Comparison of ENCODE assay signal across 7 mouse cellular contexts in genomic region chr5:23224759-23225536, GRCm38 (mm10).
DNase-seq lines count a peak whose midpoint lies in the region; ATAC-seq and TF ChIP-seq lines count a peak whose summit lies in the region.

No protein-coding gene starts in this region.

- no peak overlapping the region for H3K4me3 ChIP-seq in ES-Bruce4 (ENCODE audit: low read depth, low read length)
- H3K4me3 ChIP-seq in heart, embryonic 13.5 days = peak overlapping the region; percentile 54
- H3K4me3 ChIP-seq in lung, embryonic 15.5 days = peak overlapping the region; percentile 36

- peak; percentile 76 for DNase-seq in adrenal gland, postnatal 10 days
- DNase-seq in embryo, embryonic 9.5 days (ENCODE audit: extremely low spot score) = peak; percentile 84
- peak; percentile 72 for DNase-seq in kidney, postnatal 10 days
- peak; percentile 94 for DNase-seq in retina, postnatal 1 day

- no peaks in the 10 kb centered on the region for H3K4me1 ChIP-seq in ES-Bruce4 (ENCODE audit: control insufficient read depth, insufficient read depth, low read length)
- 0 out of 2 replicates have a peak, but pooled peaks cover 5% of the 10 kb centered on the region for H3K4me1 ChIP-seq in heart, embryonic 13.5 days
- no peaks in the 10 kb centered on the region for H3K4me1 ChIP-seq in lung, embryonic 15.5 days

- no peaks in the 10 kb centered on the region for H3K36me3 ChIP-seq in ES-Bruce4 (ENCODE audit: control insufficient read depth, insufficient read depth, low read length, poor library complexity, severe bottlenecking)
- no peaks in the 10 kb centered on the region for H3K36me3 ChIP-seq in heart, embryonic 13.5 days
- H3K36me3 ChIP-seq in lung, embryonic 15.5 days = no peaks in the 10 kb centered on the region

- peak; percentile 9 for TF ChIP-seq CTCF in ES-Bruce4 (IDR thresholded peaks at IDR 0.05; ENCODE audit: low read depth, low read length)

- H3K27ac ChIP-seq in ES-Bruce4 (ENCODE audit: insufficient read depth, low read length) = no peak overlapping the region
- no peak overlapping the region for H3K27ac ChIP-seq in heart, embryonic 13.5 days (replicated peaks)
- no peak overlapping the region for H3K27ac ChIP-seq in lung, embryonic 15.5 days

- peak overlapping the region; percentile 69 for H3K4me2 ChIP-seq in heart, embryonic 13.5 days
- peak overlapping the region; percentile 57 for H3K4me2 ChIP-seq in lung, embryonic 15.5 days

- no peak for TF ChIP-seq POLR2A in ES-Bruce4 (IDR thresholded peaks at IDR 0.05; ENCODE audit: insufficient read depth, low read length)

- no peak overlapping the region for H3K9ac ChIP-seq in ES-Bruce4 (ENCODE audit: low read depth, poor library complexity, severe bottlenecking)
- peak overlapping the region; percentile 78 for H3K9ac ChIP-seq in heart, embryonic 13.5 days
- H3K9ac ChIP-seq in lung, embryonic 15.5 days = peak overlapping the region; percentile 38; the same call in 1 of the 2 replicates

- no peak for TF ChIP-seq EP300 in ES-Bruce4 (IDR thresholded peaks at IDR 0.05; ENCODE audit: insufficient read depth, low read depth, low read length)

- no peaks in the 10 kb centered on the region for H3K27me3 ChIP-seq in ES-Bruce4 (ENCODE audit: control insufficient read depth, insufficient read depth, low read length, poor library complexity, severe bottlenecking)
- no peaks in the 10 kb centered on the region for H3K27me3 ChIP-seq in heart, embryonic 13.5 days (replicated peaks)
- H3K27me3 ChIP-seq in lung, embryonic 15.5 days = no peaks in the 10 kb centered on the region

- 20% methylated on average over 14 of the region's 14 CpGs for WGBS in heart, embryonic 13.5 days
- WGBS in lung, embryonic 15.5 days = 13% methylated on average over 14 of the region's 14 CpGs

- H3K9me3 ChIP-seq in ES-Bruce4 (replicated peaks; ENCODE audit: control insufficient read depth, insufficient read depth, low read length, poor library complexity, severe bottlenecking) = peaks cover 6% of the 10 kb centered on the region; the same call in 1 of the 2 replicates
- H3K9me3 ChIP-seq in heart, embryonic 13.5 days = no peaks in the 10 kb centered on the region
- no peaks in the 10 kb centered on the region for H3K9me3 ChIP-seq in lung, embryonic 15.5 days

- peak; percentile 54; the same call in 1 of the 2 replicates for ATAC-seq in heart, embryonic 13.5 days (ENCODE audit: extremely low read depth, insufficient number of reproducible peaks, low FRiP score, low TSS enrichment)
- peak; percentile 81 for ATAC-seq in lung, embryonic 15.5 days (ENCODE audit: borderline replicate concordance, extremely low read depth, low FRiP score, low TSS enrichment)
